Mouse (Mus musculus) kidney, adult 2 months (tissue): Measurements from ENCODE around the gene Dctn1.

Experiments
- CTCF ChIP-seq: fragments of 200-500 bp; conservative IDR thresholded peaks from 2 replicates; pipeline ENCODE4 v1.5.1; 2011; ENCODE audit warnings: low read depth, mild to moderate bottlenecking, control low read depth, low read length, moderate library complexity, mixed read lengths; ENCODE audit not compliant: insufficient read depth, insufficient read length
- POLR2A ChIP-seq: fragments of 200-500 bp; IDR thresholded peaks from one replicate; pipeline ENCODE4 v1.6.1; 2011; ENCODE audit warnings: low read depth, low read length, control low read depth

DNA sequence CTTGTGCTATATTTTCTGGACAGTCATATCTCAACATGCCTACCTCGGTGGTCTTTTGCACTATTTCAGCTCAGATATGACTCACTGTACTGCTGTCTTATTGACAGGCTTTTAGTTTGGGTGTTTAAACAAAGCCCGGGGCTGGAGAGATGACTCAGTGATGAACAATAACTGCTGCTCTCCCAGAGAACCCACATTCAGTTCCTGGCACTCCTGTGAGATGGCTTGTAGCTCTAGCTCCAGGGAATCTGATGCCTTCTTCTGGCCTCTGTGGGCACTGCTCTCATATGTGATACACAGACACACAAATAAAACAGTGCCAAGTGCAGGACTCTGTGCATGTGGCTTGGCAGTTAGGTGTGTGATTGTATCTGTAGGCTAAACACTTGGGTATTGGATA lies 20.5 kb upstream of the Dctn1 start:
- TF ChIP-seq POLR2A (no peak), CTCF (no peak)
